Mouse (Mus musculus) CD4-positive naive resting alpha-beta T cell, adult 57 days (primary cell): ENCODE data around the gene Gm20662. TPM values are rescaled to one million over a fixed set of nuclear protein-coding genes. Genes with fewer than 3 reads are reported as not detected.

Source experiments
- total RNA-seq: library from RNA; stranded (reverse); gene quantifications from one replicate; pipeline ENCODE4 v1.2.4, GENCODE M21; 2023

Gene Gm20662
- not detected for total RNA-seq

GRCm38 (mm10) chr9:107996049-107996448, at the start of gene Gm20662:
Gene Gm20662 (plus strand): TSS chr9:107996349.

DNA sequence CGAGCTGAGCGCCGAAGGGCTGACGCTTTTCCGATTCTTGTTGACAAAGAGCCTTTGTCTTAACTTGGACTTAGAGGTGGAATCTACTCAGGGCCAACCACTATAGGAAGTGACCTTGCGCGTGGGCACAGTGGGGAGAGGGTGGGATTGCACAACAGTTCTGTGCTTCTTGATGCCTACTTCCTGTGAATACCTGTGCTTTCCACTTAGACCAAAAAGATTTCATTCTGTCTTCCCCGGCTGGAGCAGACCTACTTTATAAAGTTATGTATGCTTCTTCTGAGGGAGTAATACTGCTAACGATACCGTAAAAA, 46.3 kb upstream of the Gm20662 start, which contains the start of gene Traip:
TSS of gene Traip (plus strand) at position 215 of the 314 bp plus-strand sequence.

GRCm38 (mm10) chr9:107975399-107976386, 20.5 kb upstream of the Gm20662 start, which contains the start of gene Uba7:
Gene Uba7 (plus strand): TSS chr9:107975505.

DNA sequence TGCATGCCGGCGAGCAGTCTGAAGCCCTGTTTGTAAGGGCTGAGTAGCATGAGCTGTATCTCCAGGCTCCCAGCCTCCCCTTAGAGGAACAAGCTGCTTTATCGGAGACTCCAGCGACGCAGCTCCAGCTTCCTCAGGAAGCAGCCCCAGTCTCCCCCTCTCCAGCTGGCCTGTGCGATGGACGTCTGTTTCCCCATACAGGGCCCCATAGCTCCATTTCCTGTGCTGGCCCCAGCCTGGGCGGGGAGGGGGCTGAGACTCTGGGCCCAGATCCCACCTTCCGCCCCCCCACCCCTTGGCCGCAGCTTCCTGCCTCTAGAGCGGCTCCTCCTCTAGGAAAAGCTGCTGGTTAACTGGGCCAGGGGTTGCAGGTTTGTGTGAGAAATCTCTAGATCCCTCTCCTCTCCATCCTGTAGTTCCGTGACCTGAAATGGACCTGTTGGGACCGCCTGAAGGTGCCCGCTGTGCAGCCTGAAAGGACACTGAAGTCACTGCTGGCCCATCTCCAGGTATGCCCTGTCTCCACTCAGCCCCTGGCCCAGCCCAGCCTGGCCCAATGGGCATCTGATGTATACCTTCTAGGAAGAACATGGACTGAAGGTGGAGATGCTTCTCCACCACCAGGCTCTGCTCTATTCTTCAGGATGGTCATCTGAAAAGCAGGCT, 13.3 kb upstream of the Gm20662 start, which contains the start of gene Gm20661:
TSS of gene Gm20661 (plus strand) at position 378 of the 666 bp plus-strand sequence.

DNA sequence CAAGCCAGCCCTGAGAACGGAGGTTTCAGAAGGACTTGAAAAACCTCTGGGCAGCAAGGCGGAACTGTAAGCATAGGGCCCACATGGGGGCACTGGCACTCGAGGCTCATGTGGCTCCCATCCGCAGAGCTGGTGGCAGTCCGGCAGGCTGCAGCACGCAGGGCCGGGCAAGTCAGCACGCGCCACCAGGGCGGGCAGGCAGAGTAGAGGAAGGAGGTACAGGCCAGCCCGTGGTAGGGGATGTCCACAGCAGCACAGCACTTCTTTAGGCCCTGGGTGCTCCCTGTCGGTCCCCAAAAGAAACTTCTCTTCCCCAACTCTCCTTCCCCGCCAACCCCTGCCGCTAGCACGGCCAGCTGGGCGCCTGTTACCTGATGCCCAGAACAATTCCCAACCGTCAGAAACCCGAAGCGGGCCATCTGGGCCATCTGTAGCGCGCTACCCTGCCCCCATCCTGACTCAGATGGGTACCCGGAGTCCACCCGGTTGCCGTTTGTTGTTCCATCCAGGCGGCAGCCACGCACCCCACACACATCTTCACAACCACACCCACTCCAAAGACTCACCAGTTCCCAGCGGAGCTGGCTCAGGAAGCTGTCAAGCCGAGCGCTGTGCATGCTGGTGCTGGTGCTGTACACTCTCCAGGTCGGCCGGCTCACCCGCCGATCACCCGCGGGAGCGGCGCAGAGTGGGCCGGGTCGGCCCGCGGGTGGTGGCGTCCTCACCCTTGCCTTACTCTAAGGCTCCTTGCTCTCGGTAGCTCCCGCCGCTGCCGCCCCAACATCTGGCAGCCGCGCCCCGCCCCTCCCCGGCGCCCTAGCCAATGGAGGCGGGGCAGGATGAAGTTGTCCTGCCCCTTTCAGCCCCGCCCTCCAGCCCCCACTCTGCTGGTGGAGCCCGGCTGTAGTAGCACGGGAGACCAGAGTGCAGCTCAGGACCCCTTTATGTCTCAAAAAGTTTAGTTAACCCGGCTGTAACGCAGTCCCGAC, 10.7 kb upstream of the Gm20662 start, which contains the start of gene Inka1:
TSS of gene Inka1 (minus strand) at position 749 of the 989 bp plus-strand sequence.

GRCm38 (mm10) chr9:107992197-107992596, 4.0 kb upstream of the Gm20662 start, which contains the start of gene Cdhr4:
Gene Cdhr4 (plus strand): TSS chr9:107992497.

GRCm38 (mm10) chr9:108001922-108002770, 6.0 kb downstream of the Gm20662 start, which contains the start of gene Ip6k1:
Gene Ip6k1 (plus strand): TSS chr9:108002501.

GRCm38 (mm10) chr9:108049016-108049455, 52.9 kb downstream of the Gm20662 start, which contains the start of gene Gmppb:
Gene Gmppb (plus strand): TSS chr9:108049242.

GRCm38 (mm10) chr9:108052885-108053664, 56.9 kb downstream of the Gm20662 start, which contains the start of gene Amigo3:
Gene Amigo3 (plus strand): TSS chr9:108053159.

DNA sequence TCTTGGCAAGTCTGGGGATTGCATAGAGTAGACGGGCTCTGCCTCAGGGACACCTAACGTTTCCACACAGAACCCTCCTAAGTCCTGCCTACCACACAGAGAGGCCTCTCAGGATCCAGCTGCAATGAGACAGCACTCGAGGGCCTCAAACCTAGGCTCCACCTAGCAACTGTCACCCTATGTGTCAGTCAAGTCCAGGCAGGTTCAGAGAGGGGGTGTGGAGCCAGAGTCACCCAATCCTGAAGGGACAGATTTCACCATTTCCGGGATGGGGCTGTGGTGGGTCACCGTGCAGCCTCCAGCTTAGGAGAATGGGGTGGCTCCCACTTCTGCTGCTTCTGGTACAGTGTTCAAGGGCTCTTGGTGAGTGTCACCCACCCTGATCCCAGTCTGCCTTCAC, 84.0 kb downstream of the Gm20662 start, which contains the start of gene Mst1:
TSS of gene Mst1 (plus strand) at position 269 of the 400 bp plus-strand sequence.

GRCm38 (mm10) chr9:108082988-108083431, 86.9 kb downstream of the Gm20662 start, which contains the start of gene Rnf123:
Gene Rnf123 (minus strand): TSS chr9:108083346.

GRCm38 (mm10) chr9:108094184-108094941, 98.2 kb downstream of the Gm20662 start, which contains the start of gene Apeh:
Gene Apeh (minus strand): TSS chr9:108094606.

Other genes with a start within 250 kb of the Gm20662 start
- gene Rbm5, start 225.4 kb upstream of the Gm20662 start, total RNA-seq, result 262 TPM
- 139 TPM for gene Rbm6, start 123.1 kb upstream of the Gm20662 start, total RNA-seq
- 18.6 TPM for gene Mon1a, start 108.2 kb upstream of the Gm20662 start, total RNA-seq
- 0.24 TPM for gene Mst1r, start 89.5 kb upstream of the Gm20662 start, total RNA-seq
- gene Actl11, start 67.9 kb upstream of the Gm20662 start, total RNA-seq, result not detected
- not detected for gene Camkv, start 60.7 kb upstream of the Gm20662 start, total RNA-seq
- 8.8 TPM for gene Traip, start 46.2 kb upstream of the Gm20662 start, total RNA-seq
- gene Uba7, start 20.8 kb upstream of the Gm20662 start, total RNA-seq, result 186 TPM
- gene Gm20661, start 13.3 kb upstream of the Gm20662 start, total RNA-seq, result 0.89 TPM
- gene Inka1, start 10.5 kb upstream of the Gm20662 start, total RNA-seq, result 2.2 TPM
- 3.0 TPM for gene Cdhr4, start 3.9 kb upstream of the Gm20662 start, total RNA-seq
- 143 TPM for gene Ip6k1, start 6.2 kb downstream of the Gm20662 start, total RNA-seq
- 23.9 TPM for gene Gmppb, start 52.9 kb downstream of the Gm20662 start, total RNA-seq
- 6.9 TPM for gene Amigo3, start 56.8 kb downstream of the Gm20662 start, total RNA-seq
- 0.71 TPM for gene Mst1, start 84.1 kb downstream of the Gm20662 start, total RNA-seq
- gene Rnf123, start 87.0 kb downstream of the Gm20662 start, total RNA-seq, result 168 TPM
- 110 TPM for gene Apeh, start 98.3 kb downstream of the Gm20662 start, total RNA-seq
- gene Bsn, start 194.0 kb downstream of the Gm20662 start, total RNA-seq, result 1.1 TPM